Mouse (Mus musculus) cerebral cortex, adult 2 months (tissue): ENCODE data around the gene Vps26a.

Experiments
- WGBS: fragments of 180-500 bp; shearing (Covaris S2); methylation state at CpG from one replicate; pipeline ENCODE4 v1.1.7; 2018; 5-methylcytosine and 5-hydroxymethylcytosine counted together

Vps26a gene

DNA sequence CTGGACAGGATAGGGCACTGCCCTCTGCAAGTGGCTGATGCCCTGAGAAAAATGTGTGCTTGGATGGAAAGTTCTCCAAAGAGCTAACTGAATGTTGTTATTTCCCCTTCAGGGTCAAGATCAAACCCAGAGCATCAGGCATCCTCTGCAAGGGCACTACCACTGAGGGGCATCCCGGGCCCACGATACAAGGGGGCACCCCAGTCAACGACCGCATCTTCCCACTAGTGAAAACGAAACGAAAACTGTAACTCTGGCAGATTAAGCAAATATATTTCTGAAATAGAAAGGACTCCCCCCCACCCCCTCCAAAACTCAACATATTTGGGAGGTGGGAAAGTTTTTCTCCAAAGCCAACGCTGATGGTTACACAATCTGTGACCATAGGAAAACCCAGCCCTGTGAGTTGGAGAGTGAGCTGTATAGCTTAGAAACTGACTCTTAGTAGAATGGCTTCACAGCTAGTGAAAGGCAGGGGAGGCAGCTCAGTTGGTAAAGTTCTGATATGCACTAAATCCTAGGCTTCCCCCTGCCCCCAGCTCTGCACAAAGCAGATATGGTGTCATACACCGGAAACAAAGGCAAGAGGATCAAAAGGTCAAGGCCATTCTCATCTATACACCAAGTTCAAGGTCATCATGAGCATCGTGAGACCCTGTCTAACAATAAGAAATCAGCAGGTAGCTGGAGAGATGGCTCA is 14.5 kb upstream of the Vps26a start:
- 82% methylated on average over 9 of the region's 9 CpGs for whole genome bisulfite sequencing

DNA sequence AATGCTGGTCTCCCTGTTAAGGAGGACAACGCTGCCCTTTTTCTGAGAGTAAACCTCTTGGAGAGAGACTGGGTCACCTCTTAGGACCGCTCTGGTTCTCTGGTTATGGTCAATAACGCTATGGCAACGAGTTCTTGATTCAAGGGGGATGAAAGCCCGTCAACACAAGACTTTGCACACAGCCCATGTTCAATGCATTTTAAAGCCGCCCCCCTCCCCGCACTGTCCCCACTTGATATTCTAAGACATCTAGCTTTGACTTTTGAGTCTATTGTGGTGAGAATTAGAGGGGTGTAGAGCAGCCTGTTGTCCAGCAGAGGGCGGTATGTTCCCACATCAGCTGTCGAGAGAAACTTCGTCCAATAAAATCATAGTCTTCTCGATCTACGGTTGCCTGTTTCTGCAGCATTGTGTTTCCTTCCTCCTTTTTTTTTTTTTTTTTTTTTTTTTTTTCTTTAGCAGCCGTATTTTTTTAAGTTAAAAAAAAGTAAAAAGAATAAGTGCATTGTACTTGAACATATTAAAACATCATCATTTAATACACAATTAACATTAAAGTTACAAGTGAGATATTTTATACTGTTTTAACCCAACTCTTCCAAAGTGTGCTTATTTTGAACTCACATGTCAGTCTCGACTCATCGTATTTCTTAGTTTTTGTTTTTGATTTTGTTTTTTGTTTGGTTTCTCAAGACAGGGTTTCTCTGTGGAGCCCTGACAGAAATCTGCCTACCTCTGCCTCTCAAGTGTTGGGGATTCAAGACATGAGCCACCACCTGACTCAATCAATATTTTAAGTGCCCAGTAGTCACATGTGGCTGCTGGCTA is 13.7 kb upstream of the Vps26a start:
- whole genome bisulfite sequencing, result 19% methylated on average over 15 of the region's 15 CpGs

DNA sequence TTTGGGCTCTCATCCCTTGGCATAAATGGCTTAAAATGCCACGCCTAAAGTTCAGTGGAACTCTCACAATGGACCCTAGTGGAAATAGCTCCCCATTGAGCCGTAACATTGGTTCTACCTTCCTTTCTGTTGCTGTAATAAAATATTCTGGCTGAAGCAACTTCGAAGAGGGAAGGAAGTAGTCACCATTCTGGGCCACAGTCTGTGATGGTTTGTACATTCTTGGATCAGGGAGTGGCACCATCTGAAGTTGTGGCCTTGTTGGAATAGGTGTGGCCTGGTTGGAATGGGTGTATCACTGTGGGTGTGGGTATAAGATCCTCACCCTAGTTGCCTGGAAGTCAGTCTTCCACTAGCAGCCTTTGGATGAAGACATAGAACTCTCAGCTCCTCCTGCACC is 5.1 kb upstream of the Vps26a start:
- 83% methylated on average over 3 of the region's 3 CpGs for WGBS

DNA sequence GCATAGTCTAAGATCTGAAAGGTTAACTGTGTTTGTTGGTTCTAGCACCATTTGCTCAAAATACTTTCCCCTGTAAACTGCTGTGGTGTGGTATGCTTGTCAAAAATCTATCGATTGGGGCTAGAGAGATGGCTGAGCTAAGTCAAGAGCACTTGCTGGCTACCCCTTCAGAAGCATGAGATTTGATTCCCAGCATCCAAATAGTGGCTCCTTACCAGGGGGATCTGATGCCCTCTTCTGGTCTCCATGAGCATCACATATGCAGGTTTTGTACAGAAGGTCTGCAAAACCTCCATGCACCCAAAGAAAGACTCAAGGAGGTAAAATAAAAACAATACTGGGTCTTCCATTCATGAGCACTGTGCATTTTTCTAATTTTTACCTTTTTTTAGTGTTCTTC is 1.7 kb upstream of the Vps26a start:
- 9% methylated on average over 1 of the region's 1 CpGs for WGBS

DNA sequence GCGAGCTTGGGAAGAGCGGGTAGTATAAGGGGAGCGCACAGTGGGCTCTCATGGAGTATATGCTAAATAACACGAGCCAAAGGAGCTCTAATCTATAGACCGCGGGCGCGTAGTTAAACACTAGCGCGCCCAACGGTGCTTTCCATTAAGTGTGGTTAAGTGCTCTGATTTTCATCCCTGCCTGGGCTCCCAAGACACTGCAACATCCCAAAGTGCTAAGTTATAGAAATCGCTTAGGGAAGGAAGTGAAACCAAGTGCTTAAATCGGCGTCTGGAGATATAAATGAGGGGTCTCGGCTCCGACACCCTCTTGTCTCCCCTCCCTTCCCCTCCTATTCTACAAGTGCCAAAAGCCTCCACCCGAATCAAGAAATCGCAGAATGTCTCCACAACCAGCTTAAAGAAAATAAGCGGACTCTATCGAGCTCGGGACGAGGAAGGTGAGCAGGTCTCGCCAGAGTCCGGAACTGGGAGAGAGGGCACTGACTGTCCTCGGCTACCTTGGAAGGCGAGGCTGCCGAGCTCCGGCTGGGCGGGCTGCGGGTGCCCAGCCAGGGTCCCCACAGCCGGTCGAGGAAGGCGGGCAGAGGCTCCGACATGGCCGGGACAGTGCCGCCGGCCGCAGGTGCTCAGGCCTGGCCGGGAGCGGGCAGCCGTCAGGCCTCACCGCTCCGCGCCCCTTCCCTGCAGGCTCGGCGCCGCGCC is 575 bp downstream of the Vps26a start:
- under 1% methylated on average over 45 of the region's 48 CpGs for WGBS

DNA sequence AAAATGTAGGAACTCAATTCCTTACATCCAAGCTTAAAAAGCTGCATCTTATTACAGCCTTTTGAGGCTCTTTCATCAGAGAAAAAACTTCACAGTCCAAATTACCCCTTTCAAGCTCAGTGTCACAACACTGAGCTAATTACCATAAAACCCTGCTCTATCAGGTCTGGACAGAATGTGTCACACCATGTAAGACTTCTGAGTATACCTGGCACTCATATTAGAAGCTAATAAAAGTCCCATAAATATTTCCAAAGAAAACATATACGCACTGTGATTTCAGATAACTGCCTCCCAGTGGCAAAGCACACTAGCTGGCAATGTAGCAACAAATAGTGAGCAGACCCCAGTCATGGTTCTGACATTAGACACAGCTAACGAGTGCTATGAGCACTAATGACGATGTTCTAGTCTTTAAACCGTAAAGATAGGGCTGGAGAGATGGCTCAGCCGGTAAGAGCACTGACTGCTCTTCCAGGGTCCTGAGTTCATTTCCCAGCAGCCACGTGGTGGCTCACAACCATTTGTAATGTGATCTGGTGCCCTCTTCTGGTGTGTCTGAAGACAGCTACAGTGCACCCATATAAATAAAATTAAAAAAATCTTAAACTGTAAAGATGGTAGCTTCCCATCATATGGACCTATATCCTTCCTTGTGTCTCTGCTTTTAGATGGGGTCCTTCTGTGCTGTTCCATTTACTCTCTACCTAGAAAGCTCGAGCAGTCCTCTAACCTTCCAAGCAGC is 5.3 kb downstream of the Vps26a start:
- 56% methylated on average over 7 of the region's 7 CpGs for WGBS

DNA sequence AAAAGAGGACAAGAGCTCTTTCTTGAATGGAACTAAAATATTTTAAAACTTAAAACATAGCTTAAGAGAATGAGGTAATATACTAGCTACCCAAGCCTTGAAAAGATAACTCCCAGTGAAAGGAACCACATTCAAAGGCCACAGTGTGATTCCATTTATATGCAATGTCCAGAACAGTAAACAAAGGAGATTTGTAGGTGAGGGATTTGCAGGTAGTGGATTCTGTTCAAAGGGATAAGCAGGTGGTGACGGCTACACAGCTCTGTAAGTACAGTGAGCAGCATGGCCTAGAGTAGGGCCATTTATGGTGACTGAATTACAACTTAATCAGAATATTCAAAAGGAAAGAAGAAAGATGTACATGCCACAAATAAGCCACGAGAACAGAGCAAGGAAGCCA is 9.6 kb downstream of the Vps26a start:
- 70% methylated on average over 2 of the region's 2 CpGs for WGBS

DNA sequence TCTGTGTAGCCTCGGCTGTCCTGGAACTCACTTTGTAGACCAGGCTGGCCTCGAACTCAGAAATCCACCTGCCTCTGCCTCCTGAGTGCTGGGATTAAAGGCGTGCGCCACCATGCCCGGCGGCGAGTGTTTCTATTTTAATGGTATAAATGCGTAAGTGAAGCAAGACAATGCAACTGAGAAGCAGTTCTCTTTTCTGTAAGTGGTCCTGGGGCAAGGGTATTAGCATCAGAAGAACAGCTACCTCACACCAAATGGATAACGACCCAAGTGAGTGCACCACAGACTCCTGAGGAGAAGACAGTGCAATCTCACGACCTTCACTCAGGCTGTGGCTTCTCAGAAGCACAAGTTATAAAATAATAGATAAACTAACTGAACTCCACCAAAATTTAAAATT is 11.7 kb downstream of the Vps26a start:
- 89% methylated on average over 10 of the region's 10 CpGs for WGBS

DNA sequence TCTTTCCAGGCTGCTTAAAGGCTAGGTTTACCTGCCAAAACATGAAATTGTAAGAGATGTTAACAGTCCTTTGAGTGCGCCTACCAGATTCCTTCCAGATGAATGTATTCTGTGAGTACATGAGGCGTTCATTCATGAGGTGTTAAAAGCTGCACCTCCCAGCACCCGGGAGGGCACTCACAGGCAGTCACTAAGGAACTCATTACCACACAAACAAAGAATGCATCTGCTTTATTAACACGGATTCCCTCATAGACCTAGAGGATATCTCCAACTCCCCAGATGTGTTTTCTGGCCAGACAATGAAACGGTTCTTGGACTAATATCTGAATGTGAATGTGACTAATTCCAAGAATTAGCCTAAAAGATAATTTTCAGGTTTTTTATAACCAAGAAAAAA is 15.5 kb downstream of the Vps26a start:
- WGBS, result 53% methylated on average over 5 of the region's 5 CpGs

DNA sequence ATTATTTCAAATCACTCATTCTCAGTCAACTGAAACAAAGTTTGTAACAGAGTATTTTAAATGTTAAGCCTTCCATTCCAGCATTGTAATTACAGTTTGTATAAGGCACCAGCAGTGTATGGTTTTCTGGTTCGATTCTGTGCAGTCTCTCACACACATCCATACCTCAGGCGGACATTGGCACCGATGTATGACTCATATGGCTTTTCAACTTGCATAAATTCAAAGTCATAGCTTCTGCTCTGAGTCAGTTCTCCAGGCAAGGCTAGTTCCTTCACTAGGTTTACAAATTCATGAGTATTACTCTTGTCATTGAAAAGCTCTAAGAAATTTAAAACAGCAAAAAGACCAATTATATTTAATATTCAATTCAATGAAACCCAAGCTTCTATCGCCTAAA is 16.9 kb downstream of the Vps26a start:
- WGBS, result 77% methylated on average over 4 of the region's 4 CpGs

DNA sequence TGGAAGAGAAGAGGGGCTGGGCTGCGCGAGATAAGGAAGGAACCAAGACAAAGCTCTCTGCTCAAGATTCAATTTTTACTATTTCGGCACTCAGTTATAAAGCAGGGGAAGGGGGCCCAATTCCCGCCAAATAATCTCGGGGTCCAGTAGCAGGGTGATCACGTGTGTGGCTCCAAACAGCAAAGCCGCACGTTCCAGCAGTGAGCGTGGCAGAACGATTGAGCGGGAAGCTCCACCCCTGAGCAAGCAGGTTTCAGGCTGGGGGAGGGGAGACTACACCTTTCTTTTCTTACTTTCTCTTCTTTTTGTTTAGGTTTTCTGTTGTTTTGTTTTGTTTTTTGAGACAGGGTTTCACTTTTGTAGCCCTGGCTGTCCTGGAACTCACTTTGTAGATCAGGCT is 34.6 kb downstream of the Vps26a start:
- 73% methylated on average over 11 of the region's 11 CpGs for WGBS

DNA sequence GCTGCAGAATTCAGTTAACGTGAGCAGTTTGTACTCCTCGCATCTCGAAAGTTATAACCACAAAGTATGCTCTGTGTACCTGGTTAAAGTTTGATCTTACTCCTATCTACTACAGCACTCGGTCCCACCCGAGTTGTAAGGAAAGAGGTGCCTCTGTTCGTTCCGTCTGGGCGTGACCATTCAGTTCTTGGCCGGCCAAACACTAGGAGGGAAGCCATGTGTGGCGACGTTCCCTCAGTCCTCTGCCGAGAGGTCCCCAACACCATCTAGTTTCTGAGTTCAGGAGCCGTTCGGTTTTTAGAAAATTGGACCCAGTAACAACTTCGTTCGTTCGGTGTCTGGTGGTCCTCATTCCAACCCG is 36.3 kb downstream of the Vps26a start:
- 30% methylated on average over 18 of the region's 18 CpGs for WGBS

DNA sequence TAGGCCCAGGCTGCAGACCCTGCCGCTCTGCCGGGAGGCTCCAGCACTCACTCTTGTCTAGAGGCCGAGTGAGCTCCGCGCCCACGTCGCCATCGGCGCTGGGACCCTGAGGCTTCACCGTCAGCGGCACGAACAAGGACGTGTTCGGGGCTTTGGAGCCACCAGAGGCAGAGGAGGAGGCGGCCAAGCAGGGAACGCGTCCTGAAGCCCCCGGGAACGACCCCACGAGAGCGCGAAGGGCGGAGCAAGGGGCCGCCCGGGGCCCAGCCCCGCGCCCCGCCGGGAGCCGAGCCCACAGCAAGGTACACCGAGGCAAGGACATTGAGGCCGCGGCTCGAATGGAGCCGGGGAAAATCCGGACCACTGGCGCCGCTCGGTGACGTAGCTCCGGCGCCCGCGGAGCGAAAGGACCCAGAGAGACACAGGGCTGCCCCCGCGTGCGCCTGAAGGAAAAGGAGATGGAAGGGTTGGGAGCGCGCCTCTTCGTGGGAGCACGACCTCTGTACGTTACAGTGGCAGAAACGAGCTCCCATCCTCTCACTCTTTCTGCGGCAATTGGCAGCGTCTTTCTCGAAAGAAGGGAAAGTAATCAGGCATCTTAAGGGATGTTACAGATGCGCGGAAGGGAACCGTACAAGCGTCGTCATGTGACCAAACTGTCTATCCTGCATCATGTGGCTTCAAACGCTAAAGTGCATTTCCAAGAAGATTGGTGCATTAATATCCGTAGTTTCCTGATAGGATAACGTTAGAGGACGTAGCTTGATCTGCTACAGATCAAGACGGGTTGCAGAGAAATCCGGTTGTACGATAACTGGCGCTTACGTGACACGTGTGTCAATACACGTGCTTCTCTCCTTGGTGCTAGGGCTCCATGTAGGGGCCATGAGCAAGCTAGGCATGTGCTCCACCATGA is 37.0 kb downstream of the Vps26a start, which contains the start of the genes 4930507D05Rik and Supv3l1:
Gene 4930507D05Rik (plus strand): TSS at position 126 of the 916 bp plus-strand sequence.
Gene Supv3l1 (minus strand): TSS at position 375 of the 916 bp plus-strand sequence.
- under 1% methylated on average over 73 of the region's 73 CpGs for WGBS

DNA sequence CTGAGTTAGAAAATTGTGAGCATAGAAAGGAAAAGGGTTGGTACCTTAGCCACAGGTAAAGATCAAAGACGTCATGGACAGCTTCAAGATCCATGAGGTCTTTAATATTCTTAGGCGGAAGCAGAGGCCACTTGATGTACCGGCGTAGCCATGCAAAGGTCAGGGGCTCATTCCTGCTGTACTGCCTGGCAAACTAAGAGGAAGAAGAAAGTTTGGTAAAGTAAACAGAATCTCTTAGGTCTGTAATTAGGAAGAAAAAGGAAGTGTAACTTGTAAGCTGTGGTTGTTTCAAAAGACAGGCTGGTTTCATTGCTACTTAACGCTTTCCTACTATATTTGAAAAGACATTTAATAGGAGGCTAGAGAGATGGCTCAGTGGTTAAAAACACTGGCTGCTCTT is 56.2 kb downstream of the Vps26a start:
- 90% methylated on average over 5 of the region's 5 CpGs for WGBS

DNA sequence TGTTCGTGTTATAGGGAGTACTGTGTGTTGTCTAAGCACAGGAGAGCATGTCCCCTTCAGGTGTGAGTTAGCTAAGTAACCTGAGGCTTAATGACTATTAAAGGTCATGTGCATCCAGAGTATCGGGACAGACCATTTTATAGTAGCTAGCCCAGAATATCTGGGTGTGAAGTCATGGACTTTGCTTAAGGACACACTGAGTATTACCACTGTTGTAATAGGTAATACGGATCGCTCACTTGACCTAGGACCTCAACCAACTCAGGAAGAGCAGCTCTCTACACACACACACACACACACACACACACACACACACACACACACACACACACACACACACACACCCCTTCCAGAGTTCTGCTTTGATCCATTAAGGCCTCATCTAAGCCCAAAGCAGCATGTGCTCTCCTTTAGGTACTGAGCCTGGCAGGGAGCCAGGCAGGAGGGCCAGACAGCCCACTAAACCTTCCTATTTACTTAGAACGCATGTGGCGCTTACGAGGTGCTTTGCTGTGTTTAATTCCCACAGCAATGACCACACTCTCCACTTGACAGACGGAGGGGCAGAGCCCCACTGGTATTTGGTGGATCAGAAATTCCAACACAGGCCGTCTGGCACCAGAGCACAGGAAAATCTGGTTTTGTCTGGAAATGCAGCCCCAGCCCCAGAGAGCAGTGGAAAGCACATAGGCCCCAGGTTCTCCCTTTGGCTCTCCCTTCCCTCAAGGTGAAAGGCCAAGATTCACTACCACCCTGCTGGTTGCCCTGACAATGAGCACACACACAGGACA is 61.3 kb downstream of the Vps26a start:
- WGBS, result 69% methylated on average over 9 of the region's 9 CpGs

DNA sequence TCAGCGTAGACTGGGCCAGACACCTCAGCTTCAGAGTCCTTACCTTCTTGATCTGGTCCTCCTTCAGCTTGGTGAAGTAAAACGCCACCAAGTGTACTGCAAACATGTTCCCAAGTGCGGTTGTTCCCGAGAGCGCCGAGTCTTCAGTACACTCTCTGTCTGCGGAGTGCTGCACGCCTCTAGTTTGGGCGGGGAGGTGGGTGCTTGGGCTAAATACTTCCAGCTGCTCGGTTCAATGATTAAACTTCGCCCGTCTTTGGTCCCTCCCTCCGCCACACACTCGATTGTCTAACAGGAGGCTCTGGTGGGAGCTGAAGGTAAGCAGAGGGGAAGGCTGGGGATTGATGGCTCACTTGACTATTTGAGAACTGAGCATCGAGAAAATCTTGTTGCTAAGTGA is 64.3 kb downstream of the Vps26a start, which contains the start of gene Hkdc1:
Gene Hkdc1 (minus strand): TSS at position 237 of the 400 bp plus-strand sequence.
- WGBS, result 55% methylated on average over 15 of the region's 15 CpGs

DNA sequence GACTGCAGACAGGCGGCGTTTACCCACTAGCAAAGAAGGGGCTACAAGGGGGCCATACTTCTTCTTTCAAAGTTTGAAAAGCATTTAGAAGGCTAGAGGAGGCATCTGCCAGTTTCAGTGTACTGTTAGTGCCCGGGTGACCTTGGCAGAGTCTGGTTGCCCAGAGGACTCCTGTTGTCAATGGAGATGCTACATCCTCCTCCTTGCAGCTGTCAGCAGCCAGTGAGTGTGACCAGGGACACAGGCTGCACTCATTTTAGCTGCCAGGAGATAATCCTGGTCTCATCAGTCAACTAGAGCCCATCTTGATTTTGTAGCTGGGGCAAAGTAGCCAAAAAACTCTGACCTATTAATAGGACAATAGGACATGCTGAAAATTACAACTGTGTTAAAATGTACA is 65.5 kb downstream of the Vps26a start:
- 87% methylated on average over 3 of the region's 3 CpGs for WGBS

DNA sequence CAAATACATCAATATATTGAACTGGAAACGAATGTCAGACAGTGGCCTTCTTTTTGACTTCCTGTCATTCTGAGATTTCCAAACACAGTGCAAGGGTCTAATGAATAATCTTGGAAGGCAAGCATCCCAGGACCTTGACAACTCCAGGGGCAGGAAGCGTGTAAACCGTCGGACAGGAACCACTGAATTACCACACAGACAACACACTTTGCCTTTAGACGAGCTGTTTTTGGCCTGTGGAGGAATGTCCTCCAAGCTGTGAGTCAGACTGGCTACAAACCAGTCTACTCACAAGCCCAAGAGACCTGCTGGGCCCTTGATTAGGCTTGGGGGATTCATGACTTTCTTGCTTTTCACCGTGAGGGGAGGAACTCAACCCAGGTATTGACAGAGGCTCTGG is 66.2 kb downstream of the Vps26a start:
- WGBS, result 72% methylated on average over 6 of the region's 6 CpGs

DNA sequence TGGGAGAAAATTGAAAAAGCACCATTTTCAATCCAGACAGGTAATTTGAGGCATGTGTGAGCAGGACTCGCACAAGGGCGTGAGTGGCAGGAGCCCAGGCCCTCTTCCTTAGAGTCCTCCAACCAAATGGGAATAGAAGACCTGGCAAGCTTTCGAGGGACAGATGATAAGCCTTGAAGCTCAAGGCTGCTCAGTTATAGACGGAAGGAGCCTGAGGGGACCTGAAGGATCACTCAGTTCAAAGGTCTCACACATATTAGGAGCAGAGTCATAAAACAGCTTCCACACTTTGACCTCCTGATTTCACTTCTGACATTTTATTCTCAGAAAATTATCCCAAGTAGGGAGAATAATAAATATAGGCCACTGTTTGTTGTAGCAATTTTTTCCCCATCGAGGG is 67.2 kb downstream of the Vps26a start:
- WGBS, result 92% methylated on average over 5 of the region's 5 CpGs

DNA sequence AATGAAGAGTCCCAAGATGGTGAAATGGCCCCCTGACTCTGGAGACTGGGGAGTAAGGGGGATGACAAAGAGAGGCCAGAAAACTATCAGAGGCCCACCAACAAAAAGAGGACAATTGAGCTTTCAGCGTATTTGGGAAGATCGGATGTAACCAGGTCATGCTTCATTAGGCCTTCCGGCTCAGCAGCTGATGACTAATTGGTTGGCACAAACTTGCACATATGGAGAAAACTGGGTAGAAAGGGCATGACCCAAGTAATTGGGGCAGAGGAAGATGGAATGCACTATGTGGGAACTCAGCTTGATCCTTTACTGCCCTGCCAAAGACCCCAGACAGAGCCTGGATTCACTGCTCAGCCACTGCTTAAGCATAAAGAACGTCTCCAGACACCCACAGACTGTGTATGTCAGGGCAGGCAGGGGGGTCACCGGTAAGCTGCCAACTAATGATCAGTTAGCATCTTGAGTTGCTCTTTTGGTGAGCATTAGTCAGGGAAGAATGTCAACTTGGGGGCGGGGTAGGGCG is 67.7 kb downstream of the Vps26a start:
- WGBS, result 73% methylated on average over 7 of the region's 7 CpGs
